Mouse (Mus musculus): ENCODE measurements around the gene Slc12a7. TPM values are rescaled to one million over a fixed set of nuclear protein-coding genes. Genes with fewer than 3 reads are reported as not detected.

The Slc12a7 gene
- total RNA-seq, 2 experiments from 2014 or later, result 4.5 to 5.0 TPM

Other genes starting within 250 kb of the Slc12a7 start
- gene Slc6a3, start 196.3 kb upstream of the Slc12a7 start, total RNA-seq (2021), result under 1 TPM in 1 of 2 experiments, not detected in 1; 0.16 TPM
- gene Clptm1l, start 129.1 kb upstream of the Slc12a7 start, total RNA-seq (2021), result 100 to 1,000 TPM; 109 to 128 TPM
- 1 to 10 TPM; 2.6 to 3.0 TPM for gene Tert, start 106.2 kb upstream of the Slc12a7 start, total RNA-seq (2021)
- not detected for gene Slc6a18, start 55.1 kb upstream of the Slc12a7 start, total RNA-seq (2021)
- gene Slc6a19, start 28.2 kb upstream of the Slc12a7 start, total RNA-seq (2021), result not detected
- 1 to 10 TPM; 2.4 to 2.8 TPM for gene Nkd2, start 114.5 kb downstream of the Slc12a7 start, total RNA-seq (2021)
- gene Trip13, start 204.7 kb downstream of the Slc12a7 start, total RNA-seq (2021), result under 1 TPM; 0.37 to 0.79 TPM
- gene Brd9, start 204.7 kb downstream of the Slc12a7 start, total RNA-seq (2021), result 10 to 100 TPM; 75.9 to 85.0 TPM
- not detected for gene Zdhhc11, start 230.8 kb downstream of the Slc12a7 start, total RNA-seq (2021)

All from left cerebral cortex, adult 18-20 months (tissue).